Mouse (Mus musculus) left cerebral cortex, adult 9 months (tissue): ENCODE results near the gene Ube2k.
"Not testable (repeated sequence)": the region's sequence is repeated elsewhere in the genome, so short reads cannot be mapped to it uniquely, and the experiment has no call there.

ENCODE experiments used
- DNase-seq, 2 experiments: peaks; one replicate each; pipeline ENCODE4 v3.0.0; 2022; ENCODE audit warnings: low spot score in 2 of 2

Ube2k gene

GRCm38 (mm10) chr5:65536751-65537419 lies at the start of gene Ube2k, which contains the start of gene Smim14:
Ube2k (plus strand) TSS chr5:65537233.
Smim14 (minus strand) TSS chr5:65537184.
- DNase-seq, result peak; percentile 84 to 91

- DNase-seq, result no peak
Measured at GRCm38 (mm10) chr5:65487381-65487780, 49.7 kb upstream of the Ube2k start.

- DNase-seq, result no peak
Measured at GRCm38 (mm10) chr5:65488725-65489124, 48.3 kb upstream of the Ube2k start.

- DNase-seq, result no peak
Measured at GRCm38 (mm10) chr5:65489830-65490229, 47.2 kb upstream of the Ube2k start.

GRCm38 (mm10) chr5:65491767-65492715 lies 45.0 kb upstream of the Ube2k start:
- DNase-seq, result peak in 1 of 2 experiments; percentile 65

GRCm38 (mm10) chr5:65492716-65493531 lies 44.1 kb upstream of the Ube2k start, which contains the start of gene Gm43552:
Gm43552 (minus strand) TSS chr5:65492833.
- DNase-seq, result peak; percentile 92 to 97

GRCm38 (mm10) chr5:65500231-65500630 lies 36.8 kb upstream of the Ube2k start:
- DNase-seq, result no peak

- no peak for DNase-seq
Measured at GRCm38 (mm10) chr5:65501407-65501806, 35.6 kb upstream of the Ube2k start.

DNA sequence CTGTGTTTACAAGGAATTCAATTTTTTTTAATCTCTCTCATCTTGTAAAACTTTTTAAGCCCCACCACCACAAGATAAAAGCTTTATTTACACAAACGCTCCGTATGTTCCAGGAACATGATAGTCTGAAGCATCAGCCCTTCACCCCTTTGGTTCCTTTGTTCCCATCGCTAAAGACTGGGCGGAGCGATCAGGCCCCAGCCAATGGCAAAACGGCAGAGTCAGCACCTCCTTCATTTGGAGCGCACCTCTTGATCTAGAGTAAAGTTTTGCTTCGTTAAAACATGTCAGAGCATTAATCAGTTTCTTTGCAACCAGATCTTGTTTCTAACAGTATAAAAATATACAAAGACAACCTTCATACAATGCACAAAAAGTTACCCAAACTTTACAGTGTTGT lies 31.2 kb upstream of the Ube2k start:
- DNase-seq, result no peak

DNA sequence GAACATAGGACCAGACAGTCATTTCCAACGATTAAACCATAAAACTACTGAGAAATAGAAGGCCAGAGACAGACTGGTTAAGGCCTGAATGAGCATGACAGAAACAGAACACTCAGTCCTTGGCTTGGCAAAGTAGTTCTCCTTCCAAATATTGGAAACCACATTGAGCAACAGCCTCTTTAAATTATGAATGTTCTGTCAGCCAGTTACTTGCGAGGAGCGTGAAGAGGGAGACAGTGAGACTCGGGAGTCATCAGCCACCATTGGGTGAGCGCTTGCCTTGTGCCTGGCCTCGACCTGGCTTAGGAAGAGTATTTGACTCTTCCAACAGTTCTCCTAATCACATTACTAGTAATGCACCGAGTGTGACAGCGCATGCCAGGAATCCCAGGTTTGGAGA lies 28.6 kb upstream of the Ube2k start:
- DNase-seq, result no peak

DNA sequence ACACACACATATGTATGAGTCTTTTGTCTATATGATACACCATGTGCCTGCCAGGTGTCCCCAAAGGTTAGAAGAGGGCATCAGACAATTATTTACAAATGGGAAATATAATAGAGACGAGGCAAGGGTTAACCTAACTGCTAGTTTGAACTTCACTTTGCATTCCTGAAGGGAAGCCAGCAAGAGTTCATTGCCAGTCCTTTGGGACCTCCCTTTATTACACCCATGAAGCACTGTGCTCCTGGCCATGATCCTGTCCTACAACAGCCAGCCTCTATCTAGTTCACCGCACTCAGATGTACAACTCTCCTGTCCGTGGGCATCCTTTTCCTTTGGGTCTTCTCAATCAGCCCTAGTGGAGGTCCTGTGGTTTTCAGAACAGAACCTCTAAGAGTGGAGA lies 23.5 kb upstream of the Ube2k start:
- no peak for DNase-seq

DNA sequence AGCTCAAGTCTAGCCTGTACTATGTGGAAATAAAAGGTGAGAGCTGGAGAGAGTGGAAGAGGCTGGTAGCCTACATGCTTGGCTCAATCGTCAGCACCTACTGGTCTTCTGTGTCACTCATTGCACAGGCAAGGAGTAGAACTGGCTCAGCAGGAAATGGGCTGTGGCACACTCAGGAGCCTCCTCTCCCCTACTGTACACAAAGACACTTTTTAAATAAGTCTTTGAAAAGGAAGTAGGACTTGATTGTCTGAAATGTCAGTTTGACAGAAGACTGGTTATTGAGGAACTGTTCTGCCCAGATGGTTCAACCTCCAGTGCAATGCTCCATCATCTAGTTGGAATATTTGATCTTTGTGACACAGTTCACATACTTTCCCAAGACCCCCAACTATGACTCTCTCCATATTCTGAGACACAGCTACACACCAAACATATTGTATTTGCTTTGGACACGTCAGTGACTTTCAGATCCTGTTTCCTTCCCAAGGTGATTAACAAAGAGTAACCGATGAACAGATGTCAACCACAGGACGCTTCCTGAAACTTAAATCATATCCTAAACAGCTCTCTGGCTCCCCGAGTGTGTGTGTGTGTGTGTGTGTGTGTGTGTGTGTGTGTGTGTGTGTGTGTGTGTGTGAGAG lies 22.3 kb upstream of the Ube2k start:
- no peak for DNase-seq

GRCm38 (mm10) chr5:65521803-65522202 lies 15.2 kb upstream of the Ube2k start:
- no peak for DNase-seq

DNA sequence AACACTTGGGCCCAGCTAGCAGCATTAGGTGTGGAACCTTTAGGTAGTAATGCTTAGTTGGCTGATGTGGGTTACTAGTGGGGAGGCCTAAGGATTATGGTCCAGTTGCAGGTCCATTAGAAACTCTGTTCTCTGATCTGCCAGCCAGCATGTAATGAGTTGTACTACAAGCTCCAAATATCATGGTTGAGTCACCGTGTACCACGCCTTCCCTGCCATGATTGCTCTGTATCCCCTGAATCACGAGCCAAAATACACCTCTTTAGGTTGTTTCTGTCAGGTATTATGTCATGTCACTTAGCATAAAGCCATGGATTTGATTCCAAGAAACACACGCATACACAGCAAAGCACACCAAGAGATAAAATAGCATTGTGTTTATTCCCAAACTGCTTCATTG lies 12.2 kb upstream of the Ube2k start:
- DNase-seq, result no peak

- DNase-seq, result no peak
Measured at GRCm38 (mm10) chr5:65525674-65526443, 11.2 kb upstream of the Ube2k start.

DNA sequence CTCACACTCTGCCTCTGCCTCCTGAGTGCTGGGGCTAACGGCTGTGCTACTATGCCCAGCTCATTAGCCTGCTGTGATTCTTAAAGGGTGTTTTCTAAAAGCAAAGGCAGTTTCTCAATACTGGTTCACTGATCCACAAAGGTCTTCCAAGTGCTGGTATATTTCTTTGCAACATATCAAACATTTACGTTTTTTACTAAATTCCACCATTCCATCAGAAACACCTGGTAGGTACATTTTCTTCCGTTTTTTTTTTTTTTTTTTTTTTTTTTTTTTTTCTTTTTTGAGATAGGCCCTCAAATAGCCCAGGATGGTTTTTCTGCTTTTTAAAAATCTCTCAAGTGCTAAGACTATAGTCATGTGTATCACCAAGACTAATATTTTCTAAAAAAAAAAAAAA lies 5.8 kb upstream of the Ube2k start:
- no peak for DNase-seq

GRCm38 (mm10) chr5:65534496-65534895 lies 2.5 kb upstream of the Ube2k start:
- no peak for DNase-seq

DNA sequence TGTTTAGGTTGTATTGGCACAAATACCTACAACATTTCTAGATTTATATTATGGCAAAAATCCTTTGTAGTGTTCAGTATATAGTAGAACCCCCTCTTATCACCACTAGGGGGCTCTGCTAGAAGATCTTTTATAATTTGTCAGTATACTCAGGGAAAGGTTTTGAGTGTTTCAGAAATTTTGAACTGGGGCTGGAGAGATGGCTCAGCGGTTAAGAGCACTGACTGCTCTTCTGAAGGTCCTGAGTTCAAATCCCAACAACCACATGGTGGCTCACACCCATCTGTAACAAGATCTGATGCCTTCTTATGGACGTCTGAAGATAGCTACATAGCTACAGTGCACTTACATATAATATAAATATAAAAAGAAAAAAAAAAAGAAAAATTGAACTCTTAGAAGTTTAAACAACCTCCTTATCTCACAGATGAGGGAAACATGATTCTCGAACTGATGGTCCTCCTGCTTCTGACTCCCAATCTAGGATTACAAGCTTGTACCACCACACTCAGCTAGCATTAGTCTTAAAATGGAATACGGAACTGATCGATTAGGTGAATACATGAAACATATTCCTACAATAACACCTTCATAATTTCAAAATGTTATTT lies 1.5 kb upstream of the Ube2k start:
- peak; percentile 31 to 34 for DNase-seq

- not testable (repeated sequence) for DNase-seq
Measured at GRCm38 (mm10) chr5:65536068-65536465, 966 bp upstream of the Ube2k start.

GRCm38 (mm10) chr5:65537420-65538071 lies 513 bp downstream of the Ube2k start:
- DNase-seq, result peak in 1 of 2 experiments; percentile 21
